Mouse (Mus musculus) NIH3T3 (cell line): Measurements from ENCODE around the gene Comtd1.

Experiments
- DNase-seq: peaks from one replicate; pipeline ENCODE4 v3.0.0-alpha.2; 2012; ENCODE audit warnings: low read depth

Gene Comtd1

GRCm38 (mm10) chr14:21848166-21849154 is at the start of gene Comtd1:
Gene Comtd1 (minus strand): TSS chr14:21848977.
- peak; percentile 94 for DNase-seq

GRCm38 (mm10) chr14:21892341-21892659 is 43.5 kb upstream of the Comtd1 start:
- no peak for DNase-seq

- DNase-seq: no peak
These were observed 43.0 kb upstream of the Comtd1 start for GRCm38 (mm10) chr14:21891581-21892340.

GRCm38 (mm10) chr14:21890430-21890829 is 41.7 kb upstream of the Comtd1 start:
- peak; percentile 39 for DNase-seq

GRCm38 (mm10) chr14:21866816-21867215 is 18.0 kb upstream of the Comtd1 start:
- DNase-seq: peak; percentile 62

GRCm38 (mm10) chr14:21866291-21866690 is 17.5 kb upstream of the Comtd1 start:
- peak; percentile 45 for DNase-seq

- DNase-seq: no peak
These were observed 8.1 kb upstream of the Comtd1 start for GRCm38 (mm10) chr14:21856886-21857285.

GRCm38 (mm10) chr14:21855961-21856360 is 7.2 kb upstream of the Comtd1 start:
- no peak for DNase-seq

- DNase-seq: no peak
These were observed 5.5 kb upstream of the Comtd1 start for GRCm38 (mm10) chr14:21854271-21854670.

GRCm38 (mm10) chr14:21853456-21854109 is 4.8 kb upstream of the Comtd1 start:
- DNase-seq: peak; percentile 81

- no peak for DNase-seq
These were observed 3.4 kb upstream of the Comtd1 start for GRCm38 (mm10) chr14:21851996-21852791.

GRCm38 (mm10) chr14:21850419-21851127 is 1.8 kb upstream of the Comtd1 start:
- DNase-seq: no peak

- no peak for DNase-seq
These were observed 994 bp upstream of the Comtd1 start for GRCm38 (mm10) chr14:21849524-21850418.

- peak; percentile 51 for DNase-seq
These were observed 1.2 kb downstream of the Comtd1 start for GRCm38 (mm10) chr14:21847381-21848165.

- no peak for DNase-seq
These were observed 1.9 kb downstream of the Comtd1 start for GRCm38 (mm10) chr14:21846827-21847380.

- DNase-seq: no peak
These were observed 5.5 kb downstream of the Comtd1 start for GRCm38 (mm10) chr14:21843263-21843662.

GRCm38 (mm10) chr14:21841819-21842592 is 6.8 kb downstream of the Comtd1 start:
- DNase-seq: no peak
